Mouse (Mus musculus) layer of hippocampus, postnatal 14 days (tissue): Measurements from ENCODE around the gene Borcs8. TPM values are rescaled to one million over a fixed set of nuclear protein-coding genes. Genes with fewer than 3 reads are reported as not detected.

ENCODE experiments used
- DNase-seq, 2 experiments: peaks; one replicate each; pipeline ENCODE4 v3.0.0; 2021 to 2022; ENCODE audit warnings: low spot score in 2 of 2, mixed read lengths in 1 of 2
- long read RNA-seq, 2 experiments: library from polyadenylated mRNA; stranded (forward); transcript quantifications; one replicate each; pipeline ENCODE4 v2.0.0; 2021
- total RNA-seq, 2 experiments: library from RNA; stranded (reverse); gene quantifications; 2 replicates each; pipeline ENCODE4 v1.2.3; 2021

Borcs8 gene
- 10 to 100 TPM; 42.0 to 44.1 TPM for total RNA-seq
- long read RNA-seq, experiment 1, transcript Borcs8-204 (4 exons, 756 nt): major isoform, 14 of 23 reads
- long read RNA-seq, experiment 1, partial matches to known transcripts: 1 of 23 reads
- long read RNA-seq, experiment 1, other reads (novel, unspliced or antisense): 5 of 23 reads
- long read RNA-seq, experiment 2, transcript Borcs8-201 (6 exons, 810 nt): minor isoform, 5 of 43 reads
- long read RNA-seq, experiment 2, transcript Borcs8-204 (4 exons, 756 nt): major isoform, 29 of 43 reads
- long read RNA-seq, experiment 2, partial matches to known transcripts: 7 of 43 reads
- long read RNA-seq, experiment 2, other reads (novel, unspliced or antisense): 1 of 43 reads

- peak; percentile 96 to 99 for DNase-seq
Measured at GRCm38 (mm10) chr8:70139026-70139857, at the start of gene Borcs8, which contains the start of the genes Rfxank and Mef2b. Gene Borcs8, plus strand, starts transcription at chr8:70139499. Gene Rfxank, minus strand, starts transcription at chr8:70139154. Gene Mef2b, plus strand, starts transcription at chr8:70139711.

GRCm38 (mm10) chr8:70092786-70093185 lies 46.5 kb upstream of the Borcs8 start:
- no peak for DNase-seq

- DNase-seq: no peak
Measured at GRCm38 (mm10) chr8:70099276-70099675, 40.0 kb upstream of the Borcs8 start.

- no peak for DNase-seq
Measured at GRCm38 (mm10) chr8:70100241-70100640, 39.1 kb upstream of the Borcs8 start.

- no peak for DNase-seq
Measured at GRCm38 (mm10) chr8:70104506-70104905, 34.8 kb upstream of the Borcs8 start.

- no peak for DNase-seq
Measured at GRCm38 (mm10) chr8:70104922-70105321, 34.4 kb upstream of the Borcs8 start.

- DNase-seq: no peak
Measured at GRCm38 (mm10) chr8:70110451-70110850, 28.8 kb upstream of the Borcs8 start.

- no peak for DNase-seq
Measured at GRCm38 (mm10) chr8:70111192-70111795, 28.0 kb upstream of the Borcs8 start.

GRCm38 (mm10) chr8:70112401-70113016 lies 26.8 kb upstream of the Borcs8 start:
- no peak for DNase-seq

- DNase-seq: no peak
Measured at GRCm38 (mm10) chr8:70114488-70114887, 24.8 kb upstream of the Borcs8 start.

- no peak for DNase-seq
Measured at GRCm38 (mm10) chr8:70114892-70115291, 24.4 kb upstream of the Borcs8 start.

- DNase-seq: no peak
Measured at GRCm38 (mm10) chr8:70117611-70118010, 21.7 kb upstream of the Borcs8 start.

GRCm38 (mm10) chr8:70118726-70119700 lies 20.3 kb upstream of the Borcs8 start:
- peak; percentile 55 to 78 for DNase-seq

GRCm38 (mm10) chr8:70120667-70121066 lies 18.6 kb upstream of the Borcs8 start, which contains the start of gene Ncan:
Gene Ncan, minus strand, starts transcription at chr8:70120873.
- DNase-seq: peak; percentile 92 to 93

- no peak for DNase-seq
Measured at GRCm38 (mm10) chr8:70122863-70123262, 16.4 kb upstream of the Borcs8 start.

GRCm38 (mm10) chr8:70124992-70125391 lies 14.3 kb upstream of the Borcs8 start:
- no peak for DNase-seq

- DNase-seq: peak; percentile 66 to 85
Measured at GRCm38 (mm10) chr8:70128435-70128834, 10.9 kb upstream of the Borcs8 start.

GRCm38 (mm10) chr8:70129309-70129952 lies 9.9 kb upstream of the Borcs8 start:
- peak; percentile 76 to 90 for DNase-seq

GRCm38 (mm10) chr8:70130066-70130465 lies 9.2 kb upstream of the Borcs8 start:
- no peak for DNase-seq
